Mouse (Mus musculus) cerebellum, adult 11-12 months (tissue): ENCODE measurements at regions not wholly inside any gene's neighbourhood (a gene's known extent, or its start where the extent isn't known, plus 50 kb on each side); places are given as distances from the start of the nearest gene placed in this dataset.
A peak's percentile ranks its signal among the peaks of the same experiment; 100 is the strongest.

Source experiments
- DNase-seq: peaks from one replicate; pipeline ENCODE4 v3.0.0; 2022

GRCm38 (mm10) chr7:78123386-78123785 is 614.4 kb downstream of the Ntrk3 start:
- no peak for DNase-seq

- no peak for DNase-seq
These were observed 616.7 kb downstream of the Ntrk3 start for GRCm38 (mm10) chr7:78121151-78121486.

GRCm38 (mm10) chr7:78120462-78121150 is 617.2 kb downstream of the Ntrk3 start:
- DNase-seq: no peak

GRCm38 (mm10) chr7:78119809-78120208 is 618.0 kb downstream of the Ntrk3 start:
- DNase-seq: no peak

GRCm38 (mm10) chr7:78111291-78111690 is 626.5 kb downstream of the Ntrk3 start:
- no peak for DNase-seq

GRCm38 (mm10) chr7:78103536-78104279 is 634.1 kb downstream of the Ntrk3 start:
- DNase-seq: no peak

- no peak for DNase-seq
These were observed 635.4 kb downstream of the Ntrk3 start for GRCm38 (mm10) chr7:78102396-78102795.

GRCm38 (mm10) chr7:78086566-78087008 is 651.2 kb downstream of the Ntrk3 start:
- no peak for DNase-seq

- DNase-seq: no peak
These were observed 651.8 kb downstream of the Ntrk3 start for GRCm38 (mm10) chr7:78085783-78086565.

- DNase-seq: no peak
These were observed 658.1 kb downstream of the Ntrk3 start for GRCm38 (mm10) chr7:78079708-78080107.

- peak; percentile 8 for DNase-seq
These were observed 666.7 kb downstream of the Ntrk3 start for GRCm38 (mm10) chr7:78071131-78071530.

GRCm38 (mm10) chr7:78061631-78062030 is 676.2 kb downstream of the Ntrk3 start:
- DNase-seq: no peak

- DNase-seq: no peak
These were observed 688.2 kb downstream of the Ntrk3 start for GRCm38 (mm10) chr7:78049606-78050005.

GRCm38 (mm10) chr7:78045456-78045855 is 692.4 kb downstream of the Ntrk3 start:
- no peak for DNase-seq

GRCm38 (mm10) chr7:78031032-78031431 is 706.8 kb downstream of the Ntrk3 start:
- no peak for DNase-seq

GRCm38 (mm10) chr7:78026992-78027615 is 710.7 kb downstream of the Ntrk3 start:
- DNase-seq: no peak

- no peak for DNase-seq
These were observed 714.2 kb downstream of the Ntrk3 start for GRCm38 (mm10) chr7:78023591-78023990.

GRCm38 (mm10) chr7:78023075-78023474 is 714.7 kb downstream of the Ntrk3 start:
- DNase-seq: no peak

- DNase-seq: no peak
These were observed 724.2 kb downstream of the Ntrk3 start for GRCm38 (mm10) chr7:78013631-78014030.

- DNase-seq: no peak
These were observed 734.7 kb downstream of the Ntrk3 start for GRCm38 (mm10) chr7:78003086-78003485.

GRCm38 (mm10) chr7:77993840-77994239 is 744.0 kb downstream of the Ntrk3 start:
- no peak for DNase-seq

- DNase-seq: no peak
These were observed 747.7 kb downstream of the Ntrk3 start for GRCm38 (mm10) chr7:77990150-77990549.

GRCm38 (mm10) chr7:77988177-77988576 is 749.6 kb downstream of the Ntrk3 start:
- no peak for DNase-seq
